Comparison of ENCODE assay signal across 14 mouse cellular contexts in genomic region chr17:31486616-31487198, GRCm38 (mm10). TPM values are rescaled to one million over a fixed set of nuclear protein-coding genes. Genes with fewer than 3 reads are reported as not detected.
A peak's percentile ranks its signal among the peaks of the same experiment; 100 is the strongest.
DNase-seq lines count a peak whose midpoint lies in the region; ATAC-seq and TF ChIP-seq lines count a peak whose summit lies in the region.
"Had no signal": no experiment of that assay in that cellular context is flagged by ENCODE, and none has a peak within 500 bp of the region (broad histone marks: within the 10 kb centered on the region; RNA-seq: fewer than 3 reads in every experiment).

No protein-coding gene starts in this region.

- H3K4me2 ChIP-seq in heart, embryonic 11.5 days: no peak overlapping the region
- H3K4me2 ChIP-seq in forebrain, embryonic 13.5 days: no peak overlapping the region
- H3K4me2 ChIP-seq: limb, embryonic 13.5 days had no signal

- 80% methylated on average over 10 of the region's 10 CpGs for WGBS in heart, embryonic 11.5 days (ENCODE audit: insufficient replicate concordance)
- 63% methylated on average over 10 of the region's 10 CpGs for WGBS in forebrain, embryonic 13.5 days
- WGBS in limb, embryonic 10.5 days: 80% methylated on average over 10 of the region's 10 CpGs
- 63% methylated on average over 10 of the region's 10 CpGs for WGBS in olfactory bulb, adult 2 months

- no peaks in the 10 kb centered on the region; the same call in 1 of the 2 replicates for H3K27me3 ChIP-seq in heart, embryonic 11.5 days (ENCODE audit: control insufficient read depth, insufficient read depth, low read length)
- no peaks in the 10 kb centered on the region for H3K27me3 ChIP-seq in forebrain, embryonic 13.5 days
- H3K27me3 ChIP-seq in limb, embryonic 10.5 days (ENCODE audit: low read depth, poor library complexity, severe bottlenecking): no peaks in the 10 kb centered on the region; the same call in 1 of the 2 replicates
- H3K27me3 ChIP-seq: limb, embryonic 13.5 days had no signal

- no peak overlapping the region for H3K27ac ChIP-seq in heart, embryonic 11.5 days (ENCODE audit: low read depth, low read length)
- peak overlapping the region; percentile 25; the same call in 1 of the 2 replicates for H3K27ac ChIP-seq in forebrain, embryonic 13.5 days
- H3K27ac ChIP-seq in limb, embryonic 10.5 days: peak overlapping the region; percentile 36; the same call in 1 of the 2 replicates
- 0 out of 2 replicates have a peak overlapping the region, but pooled peaks have one; percentile 20 for H3K27ac ChIP-seq in olfactory bulb, adult 2 months (ENCODE audit: insufficient read depth, low read depth, low read length)
- H3K27ac ChIP-seq: gastrocnemius, adult 2 months; limb, embryonic 13.5 days had no signal

- no peak for ATAC-seq in heart, embryonic 11.5 days (replicated peaks; ENCODE audit: insufficient number of reproducible peaks, low FRiP score, low TSS enrichment)
- no peak for ATAC-seq in forebrain, embryonic 13.5 days

- TF ChIP-seq CTCF in olfactory bulb, adult 2 months (IDR thresholded peaks at IDR 0.05; ENCODE audit: insufficient read depth, low read depth, low read length): no peak

- H3K36me3 ChIP-seq in heart, embryonic 11.5 days (ENCODE audit: control insufficient read depth, insufficient read depth, low read length): no peaks in the 10 kb centered on the region
- no peaks in the 10 kb centered on the region for H3K36me3 ChIP-seq in forebrain, embryonic 13.5 days (ENCODE audit: poor library complexity, severe bottlenecking)
- no peaks in the 10 kb centered on the region for H3K36me3 ChIP-seq in limb, embryonic 10.5 days
- H3K36me3 ChIP-seq: limb, embryonic 13.5 days had no signal

- 0 out of 2 replicates have a peak overlapping the region, but pooled peaks have one; percentile 28 for H3K9ac ChIP-seq in heart, embryonic 11.5 days (ENCODE audit: low read depth, low read length)
- 0 out of 2 replicates have a peak overlapping the region, but pooled peaks have one; percentile 4 for H3K9ac ChIP-seq in forebrain, embryonic 13.5 days
- H3K9ac ChIP-seq: limb, embryonic 13.5 days had no signal

- H3K9me3 ChIP-seq in heart, embryonic 11.5 days (replicated peaks; ENCODE audit: control insufficient read depth, low read length): no peaks in the 10 kb centered on the region
- no peaks in the 10 kb centered on the region for H3K9me3 ChIP-seq in forebrain, embryonic 13.5 days (replicated peaks)
- H3K9me3 ChIP-seq in limb, embryonic 10.5 days (replicated peaks): no peaks in the 10 kb centered on the region
- H3K9me3 ChIP-seq: limb, embryonic 13.5 days had no signal

- no peak for DNase-seq in heart, adult 18-20 months
- DNase-seq in limb, embryonic 10.5 days (ENCODE audit: low spot score): no peak
- DNase-seq in liver: no peak
- no peak for DNase-seq in thymus, adult 18-20 months
- no peak for DNase-seq in ovary, postnatal 10 days (ENCODE audit: low spot score)
- DNase-seq: cerebellum, adult 8-10 months; gastrocnemius, adult 2 months; lung, adult 2 months; right cerebral cortex, postnatal 25 days; thymus, postnatal 25 days had no signal

- no peaks in the 10 kb centered on the region for H3K4me1 ChIP-seq in heart, embryonic 11.5 days (ENCODE audit: control insufficient read depth, insufficient read depth, low read length)
- no peaks in the 10 kb centered on the region for H3K4me1 ChIP-seq in forebrain, embryonic 13.5 days
- H3K4me1 ChIP-seq in limb, embryonic 10.5 days: peaks cover 18% of the 10 kb centered on the region
- H3K4me1 ChIP-seq in olfactory bulb, adult 2 months (ENCODE audit: control insufficient read depth, insufficient read depth, low read length): peaks cover 3% of the 10 kb centered on the region

- H3K4me3 ChIP-seq in heart, embryonic 11.5 days (ENCODE audit: low read depth, low read length): no peak overlapping the region
- H3K4me3 ChIP-seq in forebrain, embryonic 13.5 days: no peak overlapping the region
- no peak overlapping the region for H3K4me3 ChIP-seq in limb, embryonic 10.5 days
- H3K4me3 ChIP-seq in olfactory bulb, adult 2 months (ENCODE audit: insufficient read depth, low read depth, low read length): no peak overlapping the region
- H3K4me3 ChIP-seq: gastrocnemius, adult 2 months; limb, embryonic 13.5 days had no signal

- no peak for TF ChIP-seq POLR2A in olfactory bulb, adult 2 months (IDR thresholded peaks at IDR 0.05; ENCODE audit: insufficient read depth, low read depth, low read length)

RNA-seq across cellular contexts. Expression of gene Wdr4, which starts 33.1 kb away (rescaled TPM):
- 20.5 and 22.2 TPM in 2 replicates for polyA plus RNA-seq in heart, embryonic 11.5 days (2014; fragmentation: Nextera tagmentation; extraction: Ambion mirVana)
- 1 to 10 TPM; 5.8 to 6.5 TPM for total RNA-seq in heart, adult 18-20 months (2021)
- 37.9 and 43.6 TPM in 2 replicates for polyA plus RNA-seq in forebrain, embryonic 13.5 days (2015; fragmentation: Nextera tagmentation; extraction: Ambion mirVana)
- polyA plus RNA-seq in limb, embryonic 10.5 days (2016; fragmentation: Nextera tagmentation; extraction: Ambion mirVana): 69.5 and 73.2 TPM in 2 replicates
- polyA plus RNA-seq in olfactory bulb, adult 2 months (2012; ENCODE audit: insufficient read depth, insufficient read length, low replicate concordance, missing spikeins): not detected in 2 replicates

RNA-seq across cellular contexts. Expression of gene Ndufv3, which starts 33.2 kb away (rescaled TPM):
- 528 and 531 TPM in 2 replicates for polyA plus RNA-seq in heart, embryonic 11.5 days (2014; fragmentation: Nextera tagmentation; extraction: Ambion mirVana)
- 1,000 to 10,000 TPM; 1,409 to 1,497 TPM for total RNA-seq in heart, adult 18-20 months (2021)
- polyA plus RNA-seq in forebrain, embryonic 13.5 days (2015; fragmentation: Nextera tagmentation; extraction: Ambion mirVana): 340 and 354 TPM in 2 replicates
- 201 and 213 TPM in 2 replicates for polyA plus RNA-seq in limb, embryonic 10.5 days (2016; fragmentation: Nextera tagmentation; extraction: Ambion mirVana)
- not detected in 2 replicates for polyA plus RNA-seq in olfactory bulb, adult 2 months (2012; ENCODE audit: insufficient read depth, insufficient read length, low replicate concordance, missing spikeins)
